Mouse (Mus musculus) heart, embryonic 16.5 days (tissue): Measurements from ENCODE around the gene Meiob. TPM values are rescaled to one million over a fixed set of nuclear protein-coding genes. Genes with fewer than 3 reads are reported as not detected.

Experiments
- ATAC-seq: fragments of 200-750 bp; cut with Nextera tagmentation; replicated peaks from 2 replicates; pipeline ENCODE4 v1.8.0; 2017; ENCODE audit warnings: moderate number of reproducible peaks; ENCODE audit not compliant: insufficient read depth, low FRiP score; ENCODE audit errors: extremely low read depth
- H3K27ac ChIP-seq: fragments of 300-500 bp; sonication (generic); 2 replicates; pipeline ENCODE4 v1.5.1; 2014; ENCODE audit warnings: mild to moderate bottlenecking, low read length, control low read depth, moderate library complexity
- H3K27me3 ChIP-seq: fragments of 300-500 bp; sonication (generic); 2 replicates; pipeline ENCODE4 v1.6.1; 2014; ENCODE audit warnings: low read length, mixed read lengths; ENCODE audit not compliant: control insufficient read depth, insufficient read depth
- H3K36me3 ChIP-seq: fragments of 300-500 bp; sonication (generic); 2 replicates; pipeline ENCODE4 v1.6.1; 2014; ENCODE audit not compliant: control insufficient read depth, insufficient read depth
- H3K4me1 ChIP-seq: fragments of 300-500 bp; sonication (generic); 2 replicates; pipeline ENCODE4 v1.6.1; 2014; ENCODE audit warnings: low read length, mixed read lengths; ENCODE audit not compliant: control insufficient read depth, insufficient read depth
- H3K4me2 ChIP-seq: fragments of 300-500 bp; sonication (generic); 2 replicates; pipeline ENCODE4 v1.6.1; 2014; ENCODE audit warnings: low read depth, mild to moderate bottlenecking, control low read depth, low read length
- H3K4me3 ChIP-seq: fragments of 300-500 bp; sonication (generic); 2 replicates; pipeline ENCODE4 v1.5.1; 2014; ENCODE audit warnings: mild to moderate bottlenecking, control low read depth, low read length
- H3K9ac ChIP-seq: fragments of 300-500 bp; sonication (generic); 2 replicates; pipeline ENCODE4 v1.6.1; 2014; ENCODE audit warnings: low read length, control low read depth
- H3K9me3 ChIP-seq: fragments of 300-500 bp; sonication (generic); replicated peaks from 2 replicates; pipeline ENCODE4 v1.6.1; 2016; ENCODE audit warnings: low read length; ENCODE audit not compliant: control insufficient read depth
- WGBS: fragments of 180-500 bp; shearing (Covaris S2); extraction: QIAGEN DNeasy Blood & Tissue Kit; methylation state at CpG from one replicate; pipeline ENCODE4 v1.1.7; 2014; 5-methylcytosine and 5-hydroxymethylcytosine counted together
- polyA plus RNA-seq: library from polyadenylated mRNA; unstranded; fragments of >200 nt; fragmentation: Nextera tagmentation; extraction: Ambion mirVana; gene quantifications from 2 replicates; pipeline ENCODE4 v1.2.1, GENCODE M21; 2015

Gene Meiob
- polyA plus RNA-seq, 1 experiment from 2014 or later: not detected

DNA sequence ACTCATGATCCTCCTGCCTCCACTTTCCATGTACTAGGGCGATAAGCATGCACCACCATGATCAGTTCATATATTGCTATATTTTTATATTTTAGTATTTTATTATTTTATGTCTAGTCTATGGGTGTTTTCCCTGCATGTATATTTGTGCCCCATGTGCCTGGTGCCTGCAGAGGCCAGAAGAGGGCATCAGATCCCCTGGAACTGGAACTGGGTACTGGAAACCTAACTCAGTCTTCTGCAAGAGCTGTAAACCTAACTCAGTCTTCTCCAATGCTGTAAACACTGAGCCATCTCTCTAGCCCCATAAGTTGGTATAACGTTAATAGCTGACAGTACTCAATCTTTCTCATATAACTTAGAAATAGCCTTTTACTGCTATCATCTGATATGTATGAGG is 38.5 kb downstream of the Meiob start:
- WGBS: 50% methylated on average over 2 of the region's 2 CpGs

DNA sequence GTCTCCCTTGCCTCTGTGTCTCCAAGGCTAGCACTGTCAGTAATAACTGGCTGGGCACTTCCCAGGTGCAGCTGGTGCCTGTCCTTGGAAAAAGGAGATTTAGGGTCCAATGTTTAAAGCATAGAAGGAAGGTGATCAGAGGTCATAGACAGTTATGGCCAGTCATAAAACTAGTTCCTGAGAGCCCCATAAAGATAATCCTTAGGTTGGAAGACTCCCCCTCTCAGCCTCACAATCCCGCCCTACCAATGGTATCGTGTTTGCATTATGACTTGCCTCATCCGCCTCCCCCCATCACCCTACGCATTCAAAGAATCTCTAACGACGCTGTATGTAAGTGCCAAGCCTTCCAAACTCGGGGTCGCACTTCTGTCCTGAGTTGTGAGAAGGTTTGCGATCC is 40.4 kb downstream of the Meiob start:
- peaks cover 12% of the 10 kb centered on the region for H3K4me1 ChIP-seq
- H3K9ac ChIP-seq: peak overlapping the region; percentile 39; the same call in 1 of the 2 replicates
- H3K4me3 ChIP-seq: 0 out of 2 replicates have a peak overlapping the region, but pooled peaks have one; percentile 7
- H3K36me3 ChIP-seq: no peaks in the 10 kb centered on the region
- 0 out of 2 replicates have a peak overlapping the region, but pooled peaks have one; percentile 9 for H3K27ac ChIP-seq
- H3K27me3 ChIP-seq: peaks cover 5% of the 10 kb centered on the region; the same call in 1 of the 2 replicates
- no peaks in the 10 kb centered on the region for H3K9me3 ChIP-seq
- peak overlapping the region; percentile 58 for H3K4me2 ChIP-seq
- no peak for ATAC-seq
- 41% methylated on average over 9 of the region's 9 CpGs for WGBS

More for the DNA sequence above, 38.5 kb downstream of the Meiob start:
- ATAC-seq: no peak
- H3K27ac ChIP-seq: no peak overlapping the region
- H3K9me3 ChIP-seq: no peaks in the 10 kb centered on the region
- H3K4me2 ChIP-seq: no peak overlapping the region
- H3K27me3 ChIP-seq: peaks cover 5% of the 10 kb centered on the region
- H3K4me1 ChIP-seq: peaks cover 6% of the 10 kb centered on the region
- no peaks in the 10 kb centered on the region for H3K36me3 ChIP-seq
- H3K4me3 ChIP-seq: no peak overlapping the region
- no peak overlapping the region for H3K9ac ChIP-seq

DNA sequence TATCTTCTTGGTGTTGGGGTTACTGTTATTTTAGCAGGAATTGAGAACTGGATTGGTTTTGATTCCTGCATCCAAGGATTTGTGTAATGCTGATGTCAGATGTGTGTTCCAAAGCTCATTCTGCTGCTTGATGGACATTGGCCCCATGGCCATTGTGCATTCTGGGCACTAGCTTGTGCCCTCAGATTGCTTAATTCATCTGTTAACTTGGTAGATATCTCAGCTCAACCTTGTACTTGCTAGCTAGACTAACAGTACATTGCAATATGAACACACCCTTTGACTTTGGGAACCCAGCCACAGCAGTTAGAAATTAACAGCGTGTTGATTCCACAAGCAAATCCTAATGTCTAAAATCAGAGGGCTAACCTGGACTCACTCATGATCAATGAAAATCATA is 43.3 kb downstream of the Meiob start:
- no peak for ATAC-seq
- H3K4me3 ChIP-seq: no peak overlapping the region

GRCm38 (mm10) chr17:24848600-24849031 is 44.5 kb downstream of the Meiob start:
- H3K9ac ChIP-seq: peak overlapping the region; percentile 83
- H3K27me3 ChIP-seq: no peaks in the 10 kb centered on the region; the same call in 1 of the 2 replicates
- peak overlapping the region; percentile 84 for H3K4me2 ChIP-seq
- peak overlapping the region; percentile 46 for H3K4me3 ChIP-seq
- no peak for ATAC-seq
- peaks cover 5% of the 10 kb centered on the region; the same call in 1 of the 2 replicates for H3K36me3 ChIP-seq
- no peaks in the 10 kb centered on the region for H3K9me3 ChIP-seq
- peak overlapping the region; percentile 72 for H3K27ac ChIP-seq
- H3K4me1 ChIP-seq: peaks cover 20% of the 10 kb centered on the region

More for the DNA sequence above, 43.3 kb downstream of the Meiob start:
- Histone ChIP-seq H3K4me1 (peaks cover 20% of the 10 kb centered on the region), H3K36me3 (no peaks in the 10 kb centered on the region), H3K9ac (no peak overlapping the region), H3K4me2 (no peak overlapping the region), H3K9me3 (no peaks in the 10 kb centered on the region), H3K27me3 (no peaks in the 10 kb centered on the region; the same call in 1 of the 2 replicates), H3K27ac (no peak overlapping the region)
- 98% methylated on average over 1 of the region's 1 CpGs for WGBS

DNA sequence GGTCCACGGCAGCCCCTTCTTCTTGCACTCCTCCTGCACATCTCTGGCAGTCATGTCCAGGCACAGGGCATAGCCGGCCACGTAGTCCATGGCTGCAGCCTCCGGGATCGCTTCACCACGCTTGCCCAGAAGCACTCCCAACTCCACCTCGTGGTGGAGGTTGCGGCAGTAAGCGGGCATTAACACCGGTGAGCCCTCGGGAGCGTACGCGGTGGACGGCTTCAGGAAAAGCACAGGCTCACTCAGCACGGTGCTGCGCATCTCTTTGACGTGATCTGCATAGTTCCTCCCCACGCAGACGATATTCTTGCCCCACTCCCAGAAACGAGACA is 45.6 kb downstream of the Meiob start:
- peak overlapping the region; percentile 84 for H3K4me2 ChIP-seq
- peaks cover 6% of the 10 kb centered on the region; the same call in 1 of the 2 replicates for H3K36me3 ChIP-seq
- peak overlapping the region; percentile 84 for H3K4me3 ChIP-seq
- H3K27me3 ChIP-seq: no peaks in the 10 kb centered on the region; the same call in 1 of the 2 replicates
- peak overlapping the region; percentile 83 for H3K9ac ChIP-seq
- peaks cover 18% of the 10 kb centered on the region for H3K4me1 ChIP-seq
- peak; percentile 51 for ATAC-seq
- no peaks in the 10 kb centered on the region for H3K9me3 ChIP-seq
- under 1% methylated on average over 21 of the region's 21 CpGs for WGBS
- H3K27ac ChIP-seq: peak overlapping the region; percentile 95

DNA sequence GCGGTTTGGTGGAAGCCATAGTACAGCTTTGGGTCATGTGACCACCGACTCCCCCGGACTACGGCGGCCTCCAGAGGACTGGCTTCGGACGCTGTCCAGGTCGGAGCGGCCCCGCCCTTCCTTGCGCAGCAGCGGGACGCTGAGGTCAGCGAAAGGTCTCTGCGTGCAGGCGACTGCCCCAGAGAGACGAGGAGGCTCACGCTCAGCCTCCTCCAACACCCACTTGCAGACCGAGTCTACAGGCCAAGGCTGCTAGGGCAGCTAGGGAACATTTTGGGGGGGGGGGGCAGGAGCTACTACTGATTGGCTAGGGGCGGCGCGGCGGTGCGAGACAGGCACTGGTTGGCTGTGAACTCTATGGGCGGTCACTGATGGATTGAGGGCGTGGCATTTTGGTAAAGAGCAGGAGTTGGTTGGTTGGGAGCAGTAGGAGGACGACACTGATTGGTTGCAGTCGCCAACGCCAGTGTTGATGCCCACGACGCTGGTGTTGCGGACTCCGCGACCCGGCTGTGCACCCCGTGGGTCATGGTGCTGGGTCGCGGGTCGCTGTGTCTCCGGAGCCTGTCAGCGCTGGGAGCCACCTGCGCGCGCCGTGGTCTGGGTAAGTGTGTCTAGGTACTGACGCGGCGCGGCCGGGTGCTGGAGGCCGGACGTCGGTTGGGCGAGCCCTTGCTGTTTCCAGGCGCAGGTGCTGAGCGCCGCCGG is 46.1 kb downstream of the Meiob start, which contains the start of gene Fahd1:
TSS of gene Fahd1 (minus strand) at position 300 of the 708 bp plus-strand sequence.
- peak; percentile 97 for ATAC-seq
- H3K27ac ChIP-seq: peak within 1 kb of the TSS; percentile 95
- H3K4me1 ChIP-seq: peaks cover 14% of the 10 kb centered on the region
- H3K27me3 ChIP-seq: no peaks in the 10 kb centered on the region; the same call in 1 of the 2 replicates
- WGBS: under 1% methylated on average over 58 of the region's 58 CpGs
- peak within 1 kb of the TSS; percentile 83 for H3K9ac ChIP-seq
- peak within 1 kb of the TSS; percentile 84 for H3K4me3 ChIP-seq
- peaks cover 6% of the 10 kb centered on the region; the same call in 1 of the 2 replicates for H3K36me3 ChIP-seq
- no peaks in the 10 kb centered on the region for H3K9me3 ChIP-seq
- peak within 1 kb of the TSS; percentile 84 for H3K4me2 ChIP-seq

DNA sequence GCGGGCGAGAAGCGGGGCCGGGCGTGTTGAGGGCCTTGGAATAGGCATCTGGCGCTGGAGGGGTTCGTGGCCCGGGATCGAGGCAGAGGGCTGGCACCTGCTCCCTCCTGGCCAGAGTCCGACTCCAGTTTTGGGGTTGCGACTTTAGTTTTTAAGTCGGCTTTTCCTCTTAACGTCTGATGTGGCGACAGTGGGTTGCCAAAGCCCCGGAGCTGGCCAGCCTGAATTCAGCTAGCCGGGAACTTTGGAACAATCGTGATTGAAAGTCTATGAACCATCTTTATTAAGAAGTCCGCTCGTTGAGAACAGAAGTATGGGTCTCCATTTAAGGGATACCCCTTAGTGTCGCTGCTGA is 46.7 kb downstream of the Meiob start:
- H3K4me2 ChIP-seq: peak overlapping the region; percentile 84
- H3K9me3 ChIP-seq: no peaks in the 10 kb centered on the region
- no peaks in the 10 kb centered on the region; the same call in 1 of the 2 replicates for H3K27me3 ChIP-seq
- 2% methylated on average over 20 of the region's 20 CpGs for WGBS
- peak overlapping the region; percentile 78 for H3K9ac ChIP-seq
- H3K36me3 ChIP-seq: peaks cover 6% of the 10 kb centered on the region; the same call in 1 of the 2 replicates
- no peak for ATAC-seq
- H3K4me1 ChIP-seq: peaks cover 14% of the 10 kb centered on the region
- peak overlapping the region; percentile 84 for H3K4me3 ChIP-seq
- peak overlapping the region; percentile 95 for H3K27ac ChIP-seq

DNA sequence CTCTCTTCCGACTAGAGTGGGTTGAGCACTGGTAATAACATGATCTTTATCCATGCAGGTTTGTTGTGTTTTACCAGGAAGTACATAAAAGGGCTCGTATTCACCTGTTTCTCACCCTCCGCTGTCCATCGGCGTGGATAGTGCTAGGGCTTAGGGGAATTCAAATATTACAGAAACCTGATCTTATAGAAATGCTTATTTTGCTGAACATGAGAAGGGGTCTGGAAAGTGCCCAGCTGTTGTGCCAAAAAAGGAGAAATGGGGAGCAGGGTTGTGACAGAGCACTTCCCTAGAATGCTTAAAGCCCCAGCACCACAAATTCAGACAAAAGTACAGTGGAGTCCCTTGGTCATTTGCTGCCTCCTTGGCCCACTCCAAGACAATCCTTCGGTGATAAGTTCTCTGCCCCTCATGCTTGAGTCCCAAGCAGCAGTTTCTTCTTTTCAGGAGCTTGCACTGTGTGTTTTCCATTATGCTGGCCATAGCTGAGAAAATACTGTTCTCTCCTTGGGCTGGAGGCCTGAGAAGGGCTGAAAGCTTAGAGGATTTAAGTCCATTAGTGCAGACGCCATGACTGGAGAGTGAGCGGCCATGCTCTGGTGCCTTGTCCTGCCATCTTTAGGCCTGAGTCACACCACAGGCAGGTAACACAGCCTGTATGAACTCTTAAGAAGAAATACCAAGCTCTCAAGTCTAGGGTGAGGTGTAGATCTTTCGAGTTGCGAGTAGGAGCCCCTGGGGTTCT is 47.5 kb downstream of the Meiob start:
- H3K36me3 ChIP-seq: peaks cover 6% of the 10 kb centered on the region; the same call in 1 of the 2 replicates
- peaks cover 14% of the 10 kb centered on the region for H3K4me1 ChIP-seq
- peak overlapping the region; percentile 84 for H3K4me2 ChIP-seq
- H3K27me3 ChIP-seq: no peaks in the 10 kb centered on the region; the same call in 1 of the 2 replicates
- peak overlapping the region; percentile 78; the same call in 1 of the 2 replicates for H3K9ac ChIP-seq
- H3K27ac ChIP-seq: no peak overlapping the region
- H3K4me3 ChIP-seq: peak overlapping the region; percentile 84
- ATAC-seq: no peak
- no peaks in the 10 kb centered on the region for H3K9me3 ChIP-seq
- 77% methylated on average over 10 of the region's 10 CpGs for WGBS
